Mouse (Mus musculus) A20 (cell line): ENCODE data around the gene Tmem9.
A peak's percentile ranks its signal among the peaks of the same experiment; 100 is the strongest.

Experiments
- DNase-seq: peaks from one replicate; pipeline ENCODE4 v3.0.0-alpha.2; 2011; ENCODE audit warnings: low read depth, low spot score

The Tmem9 gene

GRCm38 (mm10) chr1:136007211-136008158 is at the start of gene Tmem9:
Gene Tmem9, plus strand, starts transcription at chr1:136008150.
- no peak for DNase-seq

GRCm38 (mm10) chr1:135958483-135958882 is 49.5 kb upstream of the Tmem9 start:
- peak; percentile 61 for DNase-seq

DNA sequence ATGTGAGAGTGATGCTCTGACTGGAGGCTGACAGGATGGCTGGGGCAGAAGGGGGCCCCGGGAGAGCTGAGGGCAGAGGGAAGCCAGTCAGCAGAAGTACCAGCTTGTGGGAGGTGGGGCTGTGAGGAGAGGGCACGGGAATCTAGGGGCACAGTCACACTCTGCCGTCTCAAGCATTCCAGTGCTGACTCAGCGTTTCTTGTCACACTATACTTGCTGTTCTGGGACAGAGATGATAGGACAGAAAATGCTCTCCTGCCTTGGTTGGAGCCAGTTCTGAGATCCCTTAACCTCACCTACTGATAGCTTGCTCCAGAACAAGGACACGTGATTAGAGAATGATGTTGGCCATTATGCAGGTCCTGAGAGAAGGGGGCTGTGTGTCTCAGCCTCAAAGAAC is 44.8 kb upstream of the Tmem9 start:
- no peak for DNase-seq

DNA sequence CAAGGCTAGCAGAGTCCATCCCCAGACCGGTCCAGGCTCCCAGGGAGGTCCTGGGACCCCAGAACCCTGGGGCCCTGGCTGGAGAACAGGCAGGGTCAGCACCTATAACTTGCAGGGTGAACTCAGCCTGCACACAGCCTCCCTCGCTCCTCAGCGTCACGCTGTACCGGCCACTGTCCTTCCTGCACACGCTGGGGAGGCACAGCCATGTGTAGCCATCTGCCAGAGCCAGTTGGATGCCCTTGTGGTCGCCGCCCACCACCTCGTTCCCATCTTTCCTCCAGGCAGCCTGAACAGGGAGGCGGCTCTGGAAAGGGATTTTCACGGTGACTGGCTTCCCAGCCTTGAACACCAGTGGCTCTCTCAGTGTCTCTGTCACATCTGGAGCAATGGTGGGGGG is 43.4 kb upstream of the Tmem9 start:
- no peak for DNase-seq

DNA sequence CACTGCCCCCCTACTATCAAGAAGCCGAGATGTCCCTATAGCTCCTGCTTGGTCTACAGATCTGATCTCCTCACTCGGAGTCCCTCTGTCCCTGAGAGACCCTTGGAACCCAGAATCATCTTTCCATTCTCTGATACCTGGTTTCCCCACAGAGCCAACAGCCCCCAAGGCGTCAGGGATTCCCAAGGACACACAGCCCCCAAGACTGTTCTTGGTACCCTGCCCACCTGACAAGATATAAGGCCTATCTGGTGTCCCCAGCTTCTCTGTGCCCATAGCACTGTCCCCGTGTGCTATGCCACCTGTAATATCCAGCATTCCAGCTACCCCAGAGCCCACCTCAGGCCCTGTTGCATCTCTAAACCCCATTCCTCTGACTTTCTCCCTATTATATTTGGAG is 40.2 kb upstream of the Tmem9 start:
- DNase-seq, result no peak

GRCm38 (mm10) chr1:135970486-135970885 is 37.5 kb upstream of the Tmem9 start:
- DNase-seq, result no peak

- no peak for DNase-seq
Measured at GRCm38 (mm10) chr1:135972576-135972975, 35.4 kb upstream of the Tmem9 start.

DNA sequence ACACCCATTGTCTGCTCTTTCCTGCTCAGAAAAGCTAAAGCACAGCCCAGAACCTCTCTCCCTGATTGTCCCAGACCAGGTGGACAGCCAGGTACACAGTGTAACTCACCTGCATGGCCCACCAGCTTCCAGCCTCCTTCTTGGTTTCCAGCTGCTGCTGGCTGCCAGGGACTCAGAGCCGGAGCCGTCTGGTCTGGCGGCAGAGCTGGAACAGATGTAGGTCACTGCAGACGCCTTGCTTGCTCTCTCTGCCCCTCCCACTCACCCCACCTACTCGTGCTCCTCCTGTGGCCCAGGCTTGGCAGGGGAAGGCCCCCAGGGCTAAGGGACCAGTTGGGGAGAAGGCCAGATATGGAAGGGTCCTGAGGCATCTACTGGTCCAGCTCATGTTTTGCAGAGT is 23.8 kb upstream of the Tmem9 start:
- no peak for DNase-seq

- DNase-seq, result no peak
Measured at GRCm38 (mm10) chr1:135989876-135990275, 18.1 kb upstream of the Tmem9 start.

- no peak for DNase-seq
Measured at GRCm38 (mm10) chr1:135993470-135993869, 14.5 kb upstream of the Tmem9 start.

- DNase-seq, result no peak
Measured at GRCm38 (mm10) chr1:135997537-135997936, 10.4 kb upstream of the Tmem9 start.

DNA sequence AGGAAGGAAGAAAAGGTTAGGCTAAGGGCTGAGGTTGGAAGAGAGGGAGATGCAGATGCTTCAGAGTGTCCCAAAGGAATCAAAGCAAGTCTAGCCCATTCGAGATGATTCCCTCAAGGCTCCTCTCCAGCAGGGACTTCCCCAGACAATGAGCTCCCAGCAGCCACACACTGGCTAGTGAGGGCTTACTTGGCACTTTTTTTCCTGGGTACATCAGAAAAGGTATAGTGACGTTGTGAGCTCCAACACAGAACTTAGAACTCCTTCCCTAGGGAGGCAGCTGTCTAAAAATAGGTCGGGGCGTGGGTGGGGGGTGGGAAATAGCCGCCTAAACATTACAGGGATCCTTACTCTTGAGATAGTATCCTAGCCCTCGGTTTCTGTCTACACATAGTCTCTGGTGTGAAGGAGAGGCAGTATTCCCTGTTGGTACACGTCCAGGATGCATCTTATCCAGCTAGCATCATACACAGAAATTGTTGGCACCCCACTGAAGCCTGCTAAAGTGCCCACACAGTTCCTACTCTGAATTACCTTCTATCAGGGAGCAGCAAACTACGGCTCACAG is 8.1 kb upstream of the Tmem9 start:
- DNase-seq, result no peak

- no peak for DNase-seq
Measured at GRCm38 (mm10) chr1:136001438-136001837, 6.5 kb upstream of the Tmem9 start.

- no peak for DNase-seq
Measured at GRCm38 (mm10) chr1:136006292-136006748, 1.6 kb upstream of the Tmem9 start, which contains the start of gene Igfn1. Gene Igfn1, minus strand, starts transcription at chr1:136006342.

DNA sequence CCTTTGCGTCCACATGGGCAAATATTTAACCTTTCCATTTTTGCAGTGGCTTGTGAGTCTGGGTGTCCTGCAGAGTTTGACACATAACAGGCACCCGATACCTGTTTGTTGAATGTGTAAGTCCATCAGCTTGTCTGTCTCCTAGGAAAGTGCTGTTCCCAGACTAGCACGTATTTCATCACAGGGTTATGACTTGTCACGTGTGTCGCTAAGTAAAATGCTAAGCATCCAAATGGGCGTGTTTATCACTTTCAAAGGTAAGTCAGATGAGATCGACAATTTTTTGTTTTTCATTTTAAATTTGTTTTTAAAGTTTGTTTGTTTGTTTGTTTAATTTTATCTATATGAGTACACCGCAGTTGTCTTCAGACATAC is 196 bp downstream of the Tmem9 start:
- no peak for DNase-seq

DNA sequence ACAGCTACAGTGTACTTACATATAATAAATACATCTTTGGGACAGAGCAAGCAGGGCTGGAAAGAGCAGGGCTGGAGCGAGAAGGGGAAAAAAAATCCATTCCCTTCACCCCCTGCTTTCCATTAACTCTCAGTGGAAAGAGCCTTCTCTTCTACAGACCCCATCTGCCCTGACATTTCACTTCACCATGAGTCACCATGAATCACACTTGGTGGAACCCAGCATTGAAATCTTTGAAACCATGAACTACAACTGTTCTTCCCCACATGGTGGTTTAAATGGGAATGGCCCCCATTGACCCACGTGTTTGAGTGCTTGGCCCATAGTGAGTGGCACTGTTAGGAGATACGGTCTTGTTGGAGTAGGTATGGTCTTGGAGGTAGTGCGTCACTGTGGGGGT is 2.3 kb downstream of the Tmem9 start:
- no peak for DNase-seq

DNA sequence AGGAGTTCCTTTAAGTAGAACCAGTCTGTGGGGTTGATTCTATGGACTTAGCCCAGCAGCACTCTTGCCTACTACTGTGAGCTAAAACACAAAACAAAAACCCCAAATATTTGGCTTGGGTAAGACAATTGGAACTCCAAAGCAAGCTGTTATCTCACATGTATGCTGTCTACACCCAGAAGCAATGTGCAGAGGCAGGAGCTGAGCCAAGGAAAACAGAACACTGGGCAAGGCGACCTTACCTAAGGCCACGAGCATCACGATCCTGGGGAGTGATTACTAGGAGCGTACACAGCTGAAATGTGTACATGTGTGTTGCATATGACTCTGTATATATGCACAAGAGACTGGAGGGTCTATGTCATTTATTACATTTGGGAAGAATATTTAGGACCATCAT is 5.6 kb downstream of the Tmem9 start:
- no peak for DNase-seq

DNA sequence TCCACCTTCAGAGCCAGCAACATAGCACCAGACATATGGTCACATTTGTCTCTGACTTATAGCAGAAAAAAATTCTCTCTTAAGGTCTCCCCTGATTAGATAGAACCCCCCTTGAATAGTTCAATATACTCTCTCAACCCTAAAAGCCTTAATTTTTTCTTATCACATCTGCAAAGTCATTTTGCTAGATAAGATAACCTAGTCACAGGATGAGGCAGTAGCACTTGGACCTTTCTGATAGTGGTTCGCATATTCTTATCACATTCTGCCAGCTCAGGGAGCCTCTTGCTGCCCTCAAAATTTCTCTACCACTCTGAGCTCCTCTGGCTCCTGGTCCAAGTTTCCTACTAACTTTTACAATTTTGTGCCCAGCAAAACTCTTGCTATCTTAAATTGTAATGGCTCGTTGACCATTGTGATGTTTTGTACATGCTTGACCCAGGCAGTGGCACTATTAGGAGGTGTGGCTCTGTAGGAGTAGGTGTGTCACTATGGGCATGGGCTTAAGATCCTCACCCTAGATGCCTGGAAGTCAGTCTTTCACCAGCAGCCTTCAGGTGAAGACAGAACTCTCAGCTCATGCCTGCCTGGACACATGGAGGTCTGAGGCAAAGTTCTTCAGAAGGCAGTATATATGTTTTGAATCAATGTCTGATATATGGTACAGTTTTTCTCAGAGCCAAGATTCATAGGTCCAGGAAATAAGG is 7.0 kb downstream of the Tmem9 start:
- DNase-seq, result no peak

DNA sequence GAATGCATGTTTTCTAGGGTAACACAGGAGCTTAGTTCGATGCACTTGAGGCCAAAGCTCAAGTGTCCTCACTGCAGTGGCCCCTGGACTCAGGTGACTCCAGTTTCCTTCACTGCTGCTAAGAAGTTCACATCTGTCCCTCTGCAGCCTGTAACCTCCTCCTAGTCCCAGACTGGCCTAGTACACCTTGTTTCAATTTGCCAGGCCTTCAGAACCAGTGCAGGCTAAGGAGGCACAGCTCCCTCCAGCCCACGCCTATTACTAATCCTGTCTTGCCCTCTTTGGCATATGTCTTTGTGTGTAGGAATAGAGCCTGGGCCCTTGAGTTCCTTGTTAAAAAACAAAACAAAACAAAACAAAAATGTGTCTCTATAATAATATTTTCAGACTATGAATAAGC is 9.4 kb downstream of the Tmem9 start:
- no peak for DNase-seq

DNA sequence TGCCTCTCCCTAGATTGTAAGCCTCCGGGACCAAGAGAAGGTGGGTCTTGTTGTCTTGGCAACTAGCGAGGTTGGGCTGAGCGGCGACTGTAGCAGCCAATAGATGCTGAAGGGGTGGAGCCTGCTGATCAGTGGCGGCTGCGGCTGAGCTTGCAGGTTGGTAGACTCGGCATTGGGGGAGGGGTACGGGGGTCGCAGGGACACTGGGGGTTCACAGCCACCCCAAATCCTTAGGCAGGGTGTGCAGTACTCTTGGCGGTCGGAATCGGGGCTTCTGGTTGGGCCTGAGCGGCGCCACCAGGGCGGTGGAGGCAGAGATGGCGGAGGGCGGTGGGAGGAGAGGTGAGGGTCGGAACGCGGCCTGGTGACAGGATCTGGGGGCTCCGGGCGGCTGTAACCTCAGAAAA is 10.0 kb downstream of the Tmem9 start:
- DNase-seq, result peak; percentile 90

GRCm38 (mm10) chr1:136018390-136019189 is 10.6 kb downstream of the Tmem9 start:
- peak; percentile 67 for DNase-seq

DNA sequence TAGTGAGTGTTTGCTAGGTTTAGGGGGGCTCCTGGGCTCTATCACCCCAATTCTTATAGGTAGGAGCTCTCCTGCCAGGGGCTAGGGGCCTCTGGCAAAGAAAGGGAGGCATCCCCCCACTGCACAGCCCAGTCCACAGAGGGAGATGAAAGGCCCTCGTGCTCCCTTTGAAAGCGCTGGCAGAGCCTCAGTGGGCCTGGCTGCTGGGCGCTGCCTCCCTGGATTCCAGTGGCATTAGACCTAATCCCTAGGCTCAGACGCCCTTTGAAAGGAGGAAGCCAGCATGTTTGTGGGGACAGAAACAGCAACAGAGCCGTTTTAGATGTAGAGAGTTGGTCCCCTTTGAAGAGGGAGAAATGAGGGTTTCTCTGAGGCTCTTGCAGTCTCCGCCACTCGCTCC is 22.3 kb downstream of the Tmem9 start:
- no peak for DNase-seq
